27 mouse cellular contexts compared by ENCODE assay signal in genomic region chr9:101247541-101247940, GRCm38 (mm10). TPM values are rescaled to one million over a fixed set of nuclear protein-coding genes. Genes with fewer than 3 reads are reported as not detected.
A peak's percentile ranks its signal among the peaks of the same experiment; 100 is the strongest.
DNase-seq lines count a peak whose midpoint lies in the region; ATAC-seq and TF ChIP-seq lines count a peak whose summit lies in the region.
"Had no signal": no experiment of that assay in that cellular context is flagged by ENCODE, and none has a peak within 500 bp of the region (broad histone marks: within the 10 kb centered on the region; RNA-seq: fewer than 3 reads in every experiment).

No protein-coding gene starts in this region.

- no peak for DNase-seq in frontal cortex, postnatal 14 days (ENCODE audit: low spot score in 2 of 2)
- peak in 1 of 2 experiments; percentile 32 for DNase-seq in layer of hippocampus, adult 2 months (ENCODE audit: low spot score in 2 of 2)
- DNase-seq in layer of hippocampus, postnatal 10 days (ENCODE audit: low spot score in 2 of 2): no peak
- DNase-seq in brain, adult 2 months (ENCODE audit: low read depth, low spot score): peak; percentile 64
- no peak for DNase-seq in liver, embryonic 11.5 days (ENCODE audit: low spot score)
- DNase-seq: adrenal gland, postnatal 10 days; cerebellum, adult 11-12 months; cerebellum, adult 9-11 months; heart, postnatal 10 days; kidney, adult 8-10 months; kidney, postnatal 4 days; lung, embryonic 14.5 days; lung, postnatal 14 days; midbrain, embryonic 14.5 days; thymus, postnatal 4 days had no signal

- H3K4me2 ChIP-seq in neural tube, embryonic 13.5 days: 0 out of 2 replicates have a peak overlapping the region, but pooled peaks have one; percentile 2
- H3K4me2 ChIP-seq in neural tube, embryonic 15.5 days: no peak overlapping the region
- no peak overlapping the region for H3K4me2 ChIP-seq in liver, embryonic 11.5 days
- H3K4me2 ChIP-seq: embryonic facial prominence, embryonic 15.5 days; forebrain, embryonic 12.5 days; heart, embryonic 13.5 days; limb, embryonic 15.5 days; lung, embryonic 14.5 days had no signal

- H3K36me3 ChIP-seq in neural tube, embryonic 13.5 days: no peaks in the 10 kb centered on the region
- no peaks in the 10 kb centered on the region for H3K36me3 ChIP-seq in neural tube, embryonic 15.5 days
- no peaks in the 10 kb centered on the region for H3K36me3 ChIP-seq in liver, embryonic 11.5 days (ENCODE audit: control insufficient read depth, insufficient read depth, low read length)
- H3K36me3 ChIP-seq: embryonic facial prominence, embryonic 15.5 days; forebrain, embryonic 12.5 days; heart, embryonic 13.5 days; limb, embryonic 10.5 days; limb, embryonic 15.5 days had no signal

- H3K9ac ChIP-seq in neural tube, embryonic 13.5 days: no peak overlapping the region
- H3K9ac ChIP-seq in neural tube, embryonic 15.5 days (replicated peaks): no peak overlapping the region
- H3K9ac ChIP-seq in liver, embryonic 11.5 days (ENCODE audit: low read depth, low read length): no peak overlapping the region
- H3K9ac ChIP-seq: embryonic facial prominence, embryonic 15.5 days; forebrain, embryonic 12.5 days; heart, embryonic 13.5 days; limb, embryonic 15.5 days; liver, embryonic 14.5 days; lung, embryonic 14.5 days had no signal

- H3K4me3 ChIP-seq in layer of hippocampus, adult 2 months: no peak overlapping the region; the same call in 1 of the 2 replicates
- no peak overlapping the region for H3K4me3 ChIP-seq in neural tube, embryonic 13.5 days
- no peak overlapping the region for H3K4me3 ChIP-seq in neural tube, embryonic 15.5 days (replicated peaks)
- H3K4me3 ChIP-seq in liver, embryonic 11.5 days (ENCODE audit: low read depth, low read length): no peak overlapping the region
- H3K4me3 ChIP-seq: embryonic facial prominence, embryonic 15.5 days; forebrain, embryonic 12.5 days; heart, embryonic 13.5 days; limb, embryonic 10.5 days; limb, embryonic 15.5 days had no signal

- peak; percentile 24; the same call in 1 of the 2 replicates for ATAC-seq in frontal cortex, adult (ENCODE audit: low TSS enrichment)
- ATAC-seq in neural tube, embryonic 13.5 days (ENCODE audit: low read depth): no peak
- no peak for ATAC-seq in neural tube, embryonic 15.5 days (ENCODE audit: low FRiP score)
- ATAC-seq in liver, embryonic 11.5 days (replicated peaks; ENCODE audit: low FRiP score): no peak
- ATAC-seq: intestine, embryonic 16.5 days; Patski had no signal

- no peaks in the 10 kb centered on the region for H3K9me3 ChIP-seq in neural tube, embryonic 13.5 days
- no peaks in the 10 kb centered on the region for H3K9me3 ChIP-seq in neural tube, embryonic 15.5 days (replicated peaks)
- H3K9me3 ChIP-seq in liver, embryonic 11.5 days (ENCODE audit: control insufficient read depth, low read length): no peaks in the 10 kb centered on the region
- H3K9me3 ChIP-seq: embryonic facial prominence, embryonic 15.5 days; forebrain, embryonic 12.5 days; heart, embryonic 13.5 days; limb, embryonic 10.5 days; limb, embryonic 15.5 days had no signal

- 55% methylated on average over 7 of the region's 7 CpGs for WGBS in neural tube, embryonic 13.5 days
- WGBS in neural tube, embryonic 15.5 days: 50% methylated on average over 7 of the region's 7 CpGs
- 83% methylated on average over 7 of the region's 7 CpGs for WGBS in liver, embryonic 11.5 days

- no peak for TF ChIP-seq CTCF in layer of hippocampus, adult 2 months (conservative IDR thresholded peaks at IDR 0.05)

- H3K27ac ChIP-seq in layer of hippocampus, adult 2 months: peak overlapping the region; percentile 85
- no peak overlapping the region for H3K27ac ChIP-seq in neural tube, embryonic 13.5 days (replicated peaks)
- H3K27ac ChIP-seq in neural tube, embryonic 15.5 days (replicated peaks): no peak overlapping the region
- no peak overlapping the region for H3K27ac ChIP-seq in liver, embryonic 11.5 days (ENCODE audit: low read depth, low read length)
- H3K27ac ChIP-seq: embryonic facial prominence, embryonic 15.5 days; forebrain, embryonic 12.5 days; heart, embryonic 13.5 days; kidney, postnatal 0 days; limb, embryonic 10.5 days; limb, embryonic 15.5 days; liver, embryonic 14.5 days had no signal

- H3K4me1 ChIP-seq in neural tube, embryonic 13.5 days (replicated peaks): peaks cover 36% of the 10 kb centered on the region
- H3K4me1 ChIP-seq in neural tube, embryonic 15.5 days: peaks cover 29% of the 10 kb centered on the region
- peaks cover 8% of the 10 kb centered on the region for H3K4me1 ChIP-seq in liver, embryonic 11.5 days (replicated peaks; ENCODE audit: control insufficient read depth, insufficient read depth, low read length)

- H3K27me3 ChIP-seq in neural tube, embryonic 13.5 days: no peaks in the 10 kb centered on the region
- H3K27me3 ChIP-seq in neural tube, embryonic 15.5 days (replicated peaks): no peaks in the 10 kb centered on the region
- H3K27me3 ChIP-seq in liver, embryonic 11.5 days (replicated peaks; ENCODE audit: control insufficient read depth, insufficient read depth, low read length): no peaks in the 10 kb centered on the region
- H3K27me3 ChIP-seq: embryonic facial prominence, embryonic 15.5 days; forebrain, embryonic 12.5 days; heart, embryonic 13.5 days; limb, embryonic 15.5 days; Patski had no signal

RNA-seq across cellular contexts. Expression of gene Ppp2r3a, which starts 4.1 kb away (rescaled TPM):
- total RNA-seq in layer of hippocampus, adult 2 months (2021): 10 to 100 TPM; 29.0 to 30.9 TPM
- 10 to 100 TPM; 31.4 to 31.6 TPM for total RNA-seq in layer of hippocampus, postnatal 10 days (2021)
- 22.5 and 26.4 TPM in 2 replicates for polyA plus RNA-seq in neural tube, embryonic 13.5 days (2015; fragmentation: Nextera tagmentation; extraction: Ambion mirVana)
- polyA plus RNA-seq in neural tube, embryonic 15.5 days (2015; fragmentation: Nextera tagmentation; extraction: Ambion mirVana): 18.2 and 20.5 TPM in 2 replicates
- 7.5 and 7.9 TPM in 2 replicates for polyA plus RNA-seq in liver, embryonic 11.5 days (2014; fragmentation: Nextera tagmentation; extraction: Ambion mirVana)
